Mouse (Mus musculus): ENCODE results near the gene Gps2. TPM values are rescaled to one million over a fixed set of nuclear protein-coding genes. Genes with fewer than 3 reads are reported as not detected.
"Not testable (repeated sequence)": the region's sequence is repeated elsewhere in the genome, so short reads cannot be mapped to it uniquely, and the experiment has no call there.

Gene Gps2
- polyA plus RNA-seq, 1 experiment: 23.6 TPM

- Histone ChIP-seq H3K4me3 (ENCODE audit: insufficient read depth, low read depth, low read length) (peak overlapping the region; percentile 66), H3K27ac (replicated peaks; ENCODE audit: low read depth, low read length) (no peak overlapping the region), H3K4me1 (ENCODE audit: control insufficient read depth, insufficient read depth, insufficient read length, low read length) (peaks cover 8% of the 10 kb centered on the region; the same call in 1 of the 2 replicates)
Observed at GRCm38 (mm10) chr11:69901993-69902392, 11.7 kb upstream of the Gps2 start.

GRCm38 (mm10) chr11:69902972-69903371 lies 10.7 kb upstream of the Gps2 start:
- Histone ChIP-seq H3K4me3 (ENCODE audit: insufficient read depth, low read depth, low read length) (no peak overlapping the region), H3K4me1 (ENCODE audit: control insufficient read depth, insufficient read depth, insufficient read length, low read length) (peaks cover 8% of the 10 kb centered on the region; the same call in 1 of the 2 replicates), H3K27ac (replicated peaks; ENCODE audit: low read depth, low read length) (no peak overlapping the region)

GRCm38 (mm10) chr11:69904311-69904710 lies 9.4 kb upstream of the Gps2 start:
- Histone ChIP-seq H3K4me3 (ENCODE audit: insufficient read depth, low read depth, low read length) (no peak overlapping the region), H3K27ac (replicated peaks; ENCODE audit: low read depth, low read length) (no peak overlapping the region), H3K4me1 (ENCODE audit: control insufficient read depth, insufficient read depth, insufficient read length, low read length) (peaks cover 8% of the 10 kb centered on the region; the same call in 1 of the 2 replicates)

GRCm38 (mm10) chr11:69908645-69909044 lies 5.0 kb upstream of the Gps2 start:
- Histone ChIP-seq H3K27ac (replicated peaks; ENCODE audit: low read depth, low read length) (no peak overlapping the region), H3K4me1 (ENCODE audit: control insufficient read depth, insufficient read depth, insufficient read length, low read length) (peaks cover 3% of the 10 kb centered on the region; the same call in 1 of the 2 replicates), H3K4me3 (ENCODE audit: insufficient read depth, low read depth, low read length) (no peak overlapping the region)

- Histone ChIP-seq H3K4me3 (ENCODE audit: insufficient read depth, low read depth, low read length) (no peak overlapping the region), H3K27ac (replicated peaks; ENCODE audit: low read depth, low read length) (no peak overlapping the region), H3K4me1 (ENCODE audit: control insufficient read depth, insufficient read depth, insufficient read length, low read length) (peaks cover 3% of the 10 kb centered on the region; the same call in 1 of the 2 replicates)
Observed at GRCm38 (mm10) chr11:69909174-69909573, 4.5 kb upstream of the Gps2 start.

- Histone ChIP-seq H3K4me1 (ENCODE audit: control insufficient read depth, insufficient read depth, insufficient read length, low read length) (peaks cover 3% of the 10 kb centered on the region; the same call in 1 of the 2 replicates), H3K27ac (replicated peaks; ENCODE audit: low read depth, low read length) (no peak overlapping the region), H3K4me3 (ENCODE audit: insufficient read depth, low read depth, low read length) (no peak overlapping the region)
Observed at GRCm38 (mm10) chr11:69910177-69910576, 3.5 kb upstream of the Gps2 start.

DNA sequence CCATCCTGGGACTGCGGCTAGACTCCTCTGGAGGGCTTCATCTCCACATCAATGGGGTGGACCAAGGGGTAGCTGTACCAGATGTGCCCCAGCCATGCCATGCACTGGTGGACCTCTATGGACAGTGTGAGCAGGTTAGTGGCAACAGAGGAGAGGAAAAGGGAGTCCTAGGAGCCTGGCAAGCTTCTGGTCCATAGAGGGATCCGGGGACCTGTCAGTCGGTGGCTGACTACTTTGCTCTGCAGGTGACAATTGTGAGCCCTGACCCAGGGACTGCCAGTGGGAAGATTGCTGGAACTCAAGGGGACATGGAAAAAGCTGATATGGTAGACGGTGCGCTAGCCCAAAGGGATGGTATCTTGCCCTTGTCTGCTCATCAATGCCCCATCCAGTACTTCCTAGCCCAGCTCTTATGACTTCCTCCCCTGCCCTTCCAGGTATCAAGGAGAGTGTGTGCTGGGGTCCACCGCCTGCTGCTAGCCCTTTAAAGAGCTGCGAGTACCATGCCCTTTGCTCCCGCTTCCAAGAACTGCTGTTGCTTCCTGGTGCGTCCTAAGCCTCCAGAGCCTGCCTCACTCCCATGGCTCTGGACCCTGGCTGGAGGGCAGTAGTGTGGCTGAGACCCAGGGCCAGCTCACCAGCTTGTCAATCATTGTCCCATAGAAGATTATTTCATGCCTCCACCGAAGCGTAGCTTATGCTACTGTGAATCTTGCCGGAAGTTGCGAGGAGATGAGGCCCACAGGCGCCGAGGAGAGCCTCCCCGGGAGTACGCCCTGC lies 2.7 kb upstream of the Gps2 start:
- Histone ChIP-seq H3K4me1 (ENCODE audit: control insufficient read depth, insufficient read depth, insufficient read length, low read length) (peaks cover 3% of the 10 kb centered on the region; the same call in 1 of the 2 replicates), H3K4me3 (ENCODE audit: insufficient read depth, low read depth, low read length) (no peak overlapping the region), H3K27ac (replicated peaks; ENCODE audit: low read depth, low read length) (no peak overlapping the region)

- Histone ChIP-seq H3K27ac (replicated peaks; ENCODE audit: low read depth, low read length) (no peak overlapping the region), H3K4me1 (ENCODE audit: control insufficient read depth, insufficient read depth, insufficient read length, low read length) (peaks cover 3% of the 10 kb centered on the region; the same call in 1 of the 2 replicates), H3K4me3 (ENCODE audit: insufficient read depth, low read depth, low read length) (no peak overlapping the region)
Observed at GRCm38 (mm10) chr11:69911701-69912100, 2.0 kb upstream of the Gps2 start.

GRCm38 (mm10) chr11:69912716-69913530 lies 765 bp upstream of the Gps2 start:
- Histone ChIP-seq H3K27ac (replicated peaks; ENCODE audit: low read depth, low read length) (no peak overlapping the region), H3K4me3 (ENCODE audit: insufficient read depth, low read depth, low read length) (peak overlapping the region; percentile 81), H3K4me1 (ENCODE audit: control insufficient read depth, insufficient read depth, insufficient read length, low read length) (peaks cover 3% of the 10 kb centered on the region; the same call in 1 of the 2 replicates)

GRCm38 (mm10) chr11:69914372-69914764 lies 680 bp downstream of the Gps2 start:
- H3K4me1 ChIP-seq (ENCODE audit: control insufficient read depth, insufficient read depth, insufficient read length, low read length): peaks cover 3% of the 10 kb centered on the region; the same call in 1 of the 2 replicates

GRCm38 (mm10) chr11:69914917-69915430 lies 1.3 kb downstream of the Gps2 start:
- no peak overlapping the region for H3K27ac ChIP-seq (replicated peaks; ENCODE audit: low read depth, low read length)
- peak overlapping the region; percentile 81 for H3K4me3 ChIP-seq (ENCODE audit: insufficient read depth, low read depth, low read length)
- peaks cover 3% of the 10 kb centered on the region; the same call in 1 of the 2 replicates for H3K4me1 ChIP-seq (ENCODE audit: control insufficient read depth, insufficient read depth, insufficient read length, low read length)

More at GRCm38 (mm10) chr11:69914372-69914764, 680 bp downstream of the Gps2 start:
- Histone ChIP-seq H3K27ac (replicated peaks; ENCODE audit: low read depth, low read length) (peak overlapping the region; percentile 71), H3K4me3 (ENCODE audit: insufficient read depth, low read depth, low read length) (peak overlapping the region; percentile 81)

DNA sequence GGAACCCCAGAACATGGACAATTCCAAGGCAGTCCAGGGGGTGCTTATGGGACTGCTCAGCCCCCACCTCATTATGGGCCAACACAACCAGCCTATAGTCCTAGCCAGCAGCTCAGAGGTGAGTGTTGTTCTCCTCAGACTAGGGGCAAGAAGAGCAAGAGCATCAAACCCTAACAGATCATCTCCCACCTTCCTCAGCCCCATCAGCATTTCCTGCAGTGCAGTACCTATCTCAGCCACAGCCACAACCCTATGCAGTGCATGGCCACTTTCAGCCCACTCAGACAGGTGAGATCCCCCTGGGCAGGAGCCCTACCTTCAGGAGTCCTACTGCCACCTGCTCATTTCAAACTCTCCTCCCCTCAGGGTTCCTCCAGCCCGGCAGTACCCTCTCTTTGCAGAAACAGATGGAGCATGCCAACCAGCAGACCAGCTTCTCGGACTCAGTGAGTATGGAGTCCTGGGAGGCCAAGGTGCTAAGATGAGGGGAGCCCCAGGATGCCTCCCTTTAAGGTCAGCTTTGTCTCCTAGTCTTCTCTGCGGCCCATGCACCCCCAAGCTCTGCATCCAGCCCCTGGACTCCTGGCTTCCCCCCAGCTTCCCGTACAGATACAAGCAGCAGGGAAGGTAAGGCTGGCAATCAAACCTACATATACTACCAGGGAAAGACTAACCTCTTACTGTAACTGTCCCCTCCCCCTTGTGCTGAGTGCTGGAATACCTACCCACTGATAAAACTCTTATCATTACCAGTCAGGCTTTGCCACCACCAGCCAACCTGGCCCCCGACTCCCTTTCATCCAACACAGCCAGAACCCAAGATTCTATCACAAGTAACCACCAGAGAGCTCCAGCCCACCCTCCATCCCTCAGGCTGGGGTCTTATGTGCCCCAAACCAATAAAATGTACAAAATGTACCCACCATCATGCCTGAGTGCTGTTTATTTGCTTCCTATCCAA lies 2.3 kb downstream of the Gps2 start:
- Histone ChIP-seq H3K27ac (replicated peaks; ENCODE audit: low read depth, low read length) (no peak overlapping the region), H3K4me1 (ENCODE audit: control insufficient read depth, insufficient read depth, insufficient read length, low read length) (peaks cover 3% of the 10 kb centered on the region; the same call in 1 of the 2 replicates), H3K4me3 (ENCODE audit: insufficient read depth, low read depth, low read length) (peak overlapping the region; percentile 3; the same call in 1 of the 2 replicates)

GRCm38 (mm10) chr11:69916652-69917378 lies 3.1 kb downstream of the Gps2 start:
- H3K27ac ChIP-seq (replicated peaks; ENCODE audit: low read depth, low read length); H3K4me3 ChIP-seq (ENCODE audit: insufficient read depth, low read depth, low read length); H3K4me1 ChIP-seq (ENCODE audit: control insufficient read depth, insufficient read depth, insufficient read length, low read length): not testable (repeated sequence)

Measured in brown adipose tissue, adult 24 weeks (tissue).